Mouse (Mus musculus): ENCODE results near the gene Fxyd2. TPM values are rescaled to one million over a fixed set of nuclear protein-coding genes. Genes with fewer than 3 reads are reported as not detected.

Fxyd2 gene
- polyA plus RNA-seq (2015; fragmentation: Nextera tagmentation; extraction: Ambion mirVana), result 3.6 and 5.5 TPM in 2 replicates

DNA sequence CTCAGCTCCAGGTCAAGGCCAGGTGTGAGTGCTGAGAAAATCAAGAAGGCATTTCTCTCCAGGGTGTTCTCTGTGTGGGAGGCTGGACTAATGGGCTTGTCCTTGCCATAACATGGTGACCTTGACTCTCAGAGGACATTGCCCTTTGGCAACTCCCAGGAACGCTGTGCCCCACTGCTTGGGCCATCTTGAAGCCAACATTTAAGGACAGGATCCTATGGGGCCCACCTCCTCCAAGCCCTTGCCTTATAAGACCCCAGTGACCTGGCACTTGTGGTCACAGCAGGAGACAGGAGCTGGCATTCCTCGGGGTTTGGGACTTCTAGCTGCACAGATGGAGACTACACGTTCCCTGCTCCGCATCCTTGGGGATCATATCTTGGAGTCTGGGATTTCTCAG, at the start of gene Fxyd2:
Gene Fxyd2, plus strand, starts transcription at position 236 of the 400 bp plus-strand sequence.
- Histone ChIP-seq H3K27me3 (0 out of 2 replicates have a peak, but pooled peaks cover 2% of the 10 kb centered on the region), H3K4me3 (replicated peaks) (no peak within 1 kb of the TSS), H3K27ac (no peak within 1 kb of the TSS), H3K4me1 (replicated peaks) (no peaks in the 10 kb centered on the region), H3K9ac (replicated peaks) (no peak within 1 kb of the TSS), H3K36me3 (peaks cover 21% of the 10 kb centered on the region), H3K4me2 (replicated peaks) (no peak within 1 kb of the TSS), H3K9me3 (no peaks in the 10 kb centered on the region)
- whole genome bisulfite sequencing, result 77% methylated on average over 4 of the region's 4 CpGs
- ATAC-seq, result no peak

- Histone ChIP-seq H3K9me3 (no peaks in the 10 kb centered on the region), H3K4me1 (replicated peaks) (no peaks in the 10 kb centered on the region), H3K4me2 (replicated peaks) (no peak overlapping the region), H3K4me3 (replicated peaks) (no peak overlapping the region), H3K27ac (no peak overlapping the region), H3K36me3 (no peaks in the 10 kb centered on the region), H3K27me3 (no peaks in the 10 kb centered on the region), H3K9ac (replicated peaks) (no peak overlapping the region)
- ATAC-seq, result no peak
- WGBS, result 52% methylated on average over 5 of the region's 5 CpGs
Observed at GRCm38 (mm10) chr9:45349851-45350250, 49.6 kb upstream of the Fxyd2 start.

DNA sequence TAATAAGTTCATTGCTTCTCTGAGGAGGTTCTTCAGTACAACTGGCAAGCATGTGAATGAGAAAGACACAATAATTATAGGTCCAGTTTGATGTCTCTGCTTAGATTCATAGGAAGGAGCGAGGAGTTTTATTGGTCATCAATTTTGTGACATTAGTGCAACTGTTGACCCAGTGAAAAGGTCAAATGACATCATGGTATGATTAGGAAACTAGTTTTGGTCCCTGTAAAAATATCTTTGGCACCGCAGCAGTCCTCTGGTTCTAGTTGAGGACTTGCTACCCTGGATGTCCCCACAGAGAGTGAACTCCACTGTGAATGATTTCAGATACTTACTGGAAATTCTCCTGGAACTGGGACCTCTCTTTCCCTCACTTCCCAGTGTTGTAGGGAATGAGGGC, 44.3 kb upstream of the Fxyd2 start:
- Histone ChIP-seq H3K9ac (replicated peaks) (no peak overlapping the region), H3K4me1 (replicated peaks) (no peaks in the 10 kb centered on the region), H3K27me3 (no peaks in the 10 kb centered on the region), H3K36me3 (no peaks in the 10 kb centered on the region), H3K9me3 (no peaks in the 10 kb centered on the region), H3K4me3 (replicated peaks) (no peak overlapping the region), H3K27ac (no peak overlapping the region), H3K4me2 (replicated peaks) (no peak overlapping the region)
- ATAC-seq, result no peak
- WGBS, result 84% methylated on average over 2 of the region's 2 CpGs

DNA sequence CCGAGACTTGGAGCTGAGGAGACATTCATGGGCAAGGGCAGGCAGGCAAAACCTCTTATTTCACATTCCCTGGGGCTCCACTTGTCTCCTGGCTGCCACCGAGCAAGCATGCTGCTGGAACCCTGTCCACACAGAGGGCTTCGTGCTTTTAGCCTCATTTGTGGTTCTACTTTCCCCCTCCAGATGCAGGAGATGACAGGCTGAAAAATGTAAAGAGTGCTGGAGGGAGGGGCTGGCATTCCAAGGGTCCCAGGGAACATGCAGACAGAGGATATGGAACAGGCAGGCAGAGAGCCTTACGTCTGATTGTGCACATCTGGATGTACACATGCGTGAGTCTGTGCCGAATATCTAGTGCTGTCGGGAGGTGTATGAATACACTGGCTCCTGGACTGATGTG, 41.1 kb upstream of the Fxyd2 start:
- ATAC-seq, result no peak
- H3K9ac ChIP-seq (replicated peaks), result no peak overlapping the region
- H3K9me3 ChIP-seq, result no peaks in the 10 kb centered on the region
- no peaks in the 10 kb centered on the region for H3K36me3 ChIP-seq
- H3K4me2 ChIP-seq (replicated peaks), result no peak overlapping the region
- no peak overlapping the region for H3K27ac ChIP-seq
- WGBS, result 93% methylated on average over 7 of the region's 7 CpGs
- no peaks in the 10 kb centered on the region for H3K27me3 ChIP-seq
- no peak overlapping the region for H3K4me3 ChIP-seq (replicated peaks)
- H3K4me1 ChIP-seq (replicated peaks), result no peaks in the 10 kb centered on the region

GRCm38 (mm10) chr9:45362051-45362461, 37.4 kb upstream of the Fxyd2 start:
- Histone ChIP-seq H3K9me3 (no peaks in the 10 kb centered on the region; the same call in 1 of the 2 replicates), H3K4me1 (replicated peaks) (no peaks in the 10 kb centered on the region), H3K4me3 (replicated peaks) (no peak overlapping the region), H3K27me3 (no peaks in the 10 kb centered on the region), H3K36me3 (no peaks in the 10 kb centered on the region), H3K9ac (replicated peaks) (no peak overlapping the region), H3K27ac (no peak overlapping the region), H3K4me2 (replicated peaks) (no peak overlapping the region)
- 58% methylated on average over 2 of the region's 2 CpGs for WGBS
- no peak for ATAC-seq

DNA sequence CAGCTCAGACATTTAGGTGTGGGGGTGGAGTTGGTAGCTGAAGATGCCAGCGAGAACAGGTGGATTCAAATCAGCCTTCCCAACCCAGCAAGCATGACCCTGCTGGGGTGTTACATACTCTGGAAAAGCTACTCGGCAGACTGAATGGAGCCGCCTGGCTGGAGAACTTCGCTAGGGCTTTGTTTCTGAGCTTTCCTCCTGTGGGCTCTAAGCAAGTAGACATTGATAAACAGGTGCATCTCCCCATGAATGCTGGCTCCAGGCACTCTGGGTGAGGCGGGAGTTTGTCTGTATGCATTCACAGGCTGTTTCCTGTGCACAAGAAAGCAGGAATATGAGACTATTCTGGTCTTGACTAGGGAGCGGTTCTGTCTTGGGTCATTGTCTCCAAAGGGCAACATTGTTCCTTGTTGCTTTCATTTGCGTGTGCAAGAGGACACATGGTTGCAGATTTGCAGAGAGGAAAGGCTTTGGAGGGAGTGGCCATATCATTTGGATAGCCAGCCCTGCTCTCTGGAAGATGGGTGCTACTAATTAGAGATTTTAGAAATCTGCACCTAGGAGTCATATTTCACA, 35.7 kb upstream of the Fxyd2 start:
- Histone ChIP-seq H3K27ac (no peak overlapping the region), H3K4me1 (replicated peaks) (no peaks in the 10 kb centered on the region), H3K4me2 (replicated peaks) (no peak overlapping the region), H3K27me3 (peaks cover 6% of the 10 kb centered on the region; the same call in 1 of the 2 replicates), H3K9ac (replicated peaks) (no peak overlapping the region), H3K4me3 (replicated peaks) (no peak overlapping the region), H3K9me3 (no peaks in the 10 kb centered on the region; the same call in 1 of the 2 replicates), H3K36me3 (no peaks in the 10 kb centered on the region)
- WGBS, result 64% methylated on average over 7 of the region's 7 CpGs
- ATAC-seq, result no peak

- 84% methylated on average over 8 of the region's 8 CpGs for WGBS
- no peak for ATAC-seq
- Histone ChIP-seq H3K4me1 (replicated peaks) (peaks cover 25% of the 10 kb centered on the region), H3K4me2 (replicated peaks) (no peak overlapping the region), H3K27me3 (peaks cover 8% of the 10 kb centered on the region; the same call in 1 of the 2 replicates), H3K36me3 (no peaks in the 10 kb centered on the region), H3K27ac (no peak overlapping the region), H3K9me3 (no peaks in the 10 kb centered on the region; the same call in 1 of the 2 replicates), H3K4me3 (replicated peaks) (no peak overlapping the region), H3K9ac (replicated peaks) (no peak overlapping the region)
Observed at GRCm38 (mm10) chr9:45367716-45368115, 31.8 kb upstream of the Fxyd2 start.

GRCm38 (mm10) chr9:45368341-45368901, 31.0 kb upstream of the Fxyd2 start:
- Histone ChIP-seq H3K36me3 (no peaks in the 10 kb centered on the region), H3K4me3 (replicated peaks) (no peak overlapping the region), H3K9me3 (no peaks in the 10 kb centered on the region; the same call in 1 of the 2 replicates), H3K4me2 (replicated peaks) (no peak overlapping the region), H3K4me1 (replicated peaks) (peaks cover 33% of the 10 kb centered on the region), H3K27me3 (peaks cover 8% of the 10 kb centered on the region; the same call in 1 of the 2 replicates), H3K9ac (replicated peaks) (no peak overlapping the region), H3K27ac (no peak overlapping the region)
- ATAC-seq, result no peak
- whole genome bisulfite sequencing, result 79% methylated on average over 5 of the region's 5 CpGs

- no peaks in the 10 kb centered on the region; the same call in 1 of the 2 replicates for H3K36me3 ChIP-seq
- H3K9me3 ChIP-seq, result no peaks in the 10 kb centered on the region; the same call in 1 of the 2 replicates
- peak within 1 kb of the TSS; percentile 80 for H3K4me3 ChIP-seq (replicated peaks)
- 0% methylated on average over 28 of the region's 28 CpGs for whole genome bisulfite sequencing
- peak within 1 kb of the TSS; percentile 82 for H3K9ac ChIP-seq (replicated peaks)
- peaks cover 8% of the 10 kb centered on the region; the same call in 1 of the 2 replicates for H3K27me3 ChIP-seq
- H3K27ac ChIP-seq, result peak within 1 kb of the TSS; percentile 86
- peaks cover 42% of the 10 kb centered on the region for H3K4me1 ChIP-seq (replicated peaks)
- H3K4me2 ChIP-seq (replicated peaks), result peak within 1 kb of the TSS; percentile 79
- ATAC-seq, result peak; percentile 80
Observed at GRCm38 (mm10) chr9:45370117-45370561, 29.3 kb upstream of the Fxyd2 start, which contains the start of gene Fxyd6. Fxyd6 (plus strand) TSS chr9:45370185.

- WGBS, result 2% methylated on average over 25 of the region's 25 CpGs
- Histone ChIP-seq H3K4me3 (replicated peaks) (peak overlapping the region; percentile 80), H3K9me3 (no peaks in the 10 kb centered on the region; the same call in 1 of the 2 replicates), H3K36me3 (peaks cover 4% of the 10 kb centered on the region), H3K4me1 (replicated peaks) (peaks cover 45% of the 10 kb centered on the region), H3K27ac (peak overlapping the region; percentile 86), H3K4me2 (replicated peaks) (peak overlapping the region; percentile 79), H3K9ac (replicated peaks) (peak overlapping the region; percentile 82), H3K27me3 (peaks cover 8% of the 10 kb centered on the region; the same call in 1 of the 2 replicates)
- ATAC-seq, result peak; percentile 32
Observed at GRCm38 (mm10) chr9:45370616-45371336, 28.7 kb upstream of the Fxyd2 start.

GRCm38 (mm10) chr9:45371337-45371707, 28.1 kb upstream of the Fxyd2 start:
- H3K9ac ChIP-seq (replicated peaks), result peak overlapping the region; percentile 82
- peak overlapping the region; percentile 80 for H3K4me3 ChIP-seq (replicated peaks)
- peak overlapping the region; percentile 79 for H3K4me2 ChIP-seq (replicated peaks)
- H3K9me3 ChIP-seq, result no peaks in the 10 kb centered on the region; the same call in 1 of the 2 replicates
- 0% methylated on average over 2 of the region's 2 CpGs for WGBS
- peaks cover 7% of the 10 kb centered on the region for H3K36me3 ChIP-seq
- peak overlapping the region; percentile 86 for H3K27ac ChIP-seq
- H3K27me3 ChIP-seq, result peaks cover 8% of the 10 kb centered on the region; the same call in 1 of the 2 replicates
- peaks cover 50% of the 10 kb centered on the region for H3K4me1 ChIP-seq (replicated peaks)
- ATAC-seq, result peak; percentile 66

DNA sequence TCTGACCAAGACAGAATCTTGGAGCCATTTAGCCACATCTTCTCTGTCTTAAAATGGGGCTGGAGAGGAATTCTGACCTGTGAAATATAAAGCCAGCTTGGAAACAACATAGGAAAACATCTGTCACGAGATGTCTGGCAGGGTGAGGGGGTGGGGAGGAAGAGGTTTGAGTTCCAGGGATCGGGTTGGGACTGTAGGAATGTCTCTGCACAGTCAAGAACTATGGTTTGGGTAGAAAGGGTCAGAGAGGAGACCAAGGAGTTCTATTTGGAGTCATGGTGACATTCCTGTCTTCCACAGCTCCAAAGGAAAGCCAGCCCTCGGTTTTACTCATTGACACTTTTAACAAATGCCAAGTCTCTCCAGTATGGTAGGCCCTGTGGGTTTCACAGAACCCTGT, 25.6 kb upstream of the Fxyd2 start:
- H3K9me3 ChIP-seq, result no peaks in the 10 kb centered on the region; the same call in 1 of the 2 replicates
- peaks cover 10% of the 10 kb centered on the region for H3K36me3 ChIP-seq
- no peak overlapping the region for H3K4me3 ChIP-seq (replicated peaks)
- no peak overlapping the region for H3K4me2 ChIP-seq (replicated peaks)
- WGBS, result 88% methylated on average over 3 of the region's 3 CpGs
- peaks cover under 1% of the 10 kb centered on the region; the same call in 1 of the 2 replicates for H3K27me3 ChIP-seq
- H3K4me1 ChIP-seq (replicated peaks), result peaks cover 63% of the 10 kb centered on the region
- H3K27ac ChIP-seq, result no peak overlapping the region
- H3K9ac ChIP-seq (replicated peaks), result no peak overlapping the region
- ATAC-seq, result no peak
